Mouse (Mus musculus): ENCODE data around the gene Pdk2. TPM values are rescaled to one million over a fixed set of nuclear protein-coding genes. Genes with fewer than 3 reads are reported as not detected.

Pdk2 gene
- 10.0 and 11.0 TPM in 2 replicates for polyA plus RNA-seq (2016; fragmentation: Nextera tagmentation; extraction: Ambion mirVana)

- ATAC-seq = peak; percentile 97
- Histone ChIP-seq H3K4me1 (peaks cover 34% of the 10 kb centered on the region), H3K4me3 (peak within 1 kb of the TSS; percentile 75), H3K27ac (peak within 1 kb of the TSS; percentile 74), H3K36me3 (no peaks in the 10 kb centered on the region; the same call in 1 of the 2 replicates), H3K9me3 (replicated peaks) (no peaks in the 10 kb centered on the region), H3K27me3 (replicated peaks) (peaks cover 24% of the 10 kb centered on the region), H3K4me2 (peak within 1 kb of the TSS; percentile 96), H3K9ac (peak within 1 kb of the TSS; percentile 84)
- WGBS (ENCODE audit: insufficient replicate concordance) = under 1% methylated on average over 41 of the region's 41 CpGs
These were observed at the start of gene Pdk2 for GRCm38 (mm10) chr11:95041139-95041609. Gene Pdk2 (minus strand): TSS chr11:95041354.

- H3K9me3 ChIP-seq (replicated peaks) = no peaks in the 10 kb centered on the region
- no peak overlapping the region for H3K4me3 ChIP-seq
- H3K9ac ChIP-seq = no peak overlapping the region
- H3K4me1 ChIP-seq = peaks cover 14% of the 10 kb centered on the region
- peaks cover 32% of the 10 kb centered on the region for H3K27me3 ChIP-seq (replicated peaks)
- no peaks in the 10 kb centered on the region for H3K36me3 ChIP-seq
- no peak overlapping the region for H3K4me2 ChIP-seq
- 53% methylated on average over 16 of the region's 16 CpGs for WGBS (ENCODE audit: insufficient replicate concordance)
- no peak overlapping the region for H3K27ac ChIP-seq
- ATAC-seq = no peak
These were observed 48.0 kb upstream of the Pdk2 start for GRCm38 (mm10) chr11:95088857-95089779.

- no peaks in the 10 kb centered on the region for H3K9me3 ChIP-seq (replicated peaks)
- no peak overlapping the region for H3K9ac ChIP-seq
- WGBS (ENCODE audit: insufficient replicate concordance) = 37% methylated on average over 7 of the region's 7 CpGs
- no peak overlapping the region for H3K27ac ChIP-seq
- no peak for ATAC-seq
- peaks cover 16% of the 10 kb centered on the region for H3K4me1 ChIP-seq
- H3K27me3 ChIP-seq (replicated peaks) = peaks cover 38% of the 10 kb centered on the region
- H3K36me3 ChIP-seq = no peaks in the 10 kb centered on the region
- H3K4me2 ChIP-seq = no peak overlapping the region
- no peak overlapping the region for H3K4me3 ChIP-seq
These were observed 47.1 kb upstream of the Pdk2 start for GRCm38 (mm10) chr11:95088286-95088685.

- peaks cover 46% of the 10 kb centered on the region for H3K27me3 ChIP-seq (replicated peaks)
- ATAC-seq = no peak
- no peak overlapping the region for H3K27ac ChIP-seq
- no peak overlapping the region for H3K9ac ChIP-seq
- 49% methylated on average over 17 of the region's 17 CpGs for WGBS (ENCODE audit: insufficient replicate concordance)
- no peaks in the 10 kb centered on the region for H3K36me3 ChIP-seq
- no peak overlapping the region for H3K4me2 ChIP-seq
- H3K4me1 ChIP-seq = peaks cover 16% of the 10 kb centered on the region
- no peaks in the 10 kb centered on the region for H3K9me3 ChIP-seq (replicated peaks)
- H3K4me3 ChIP-seq = no peak overlapping the region
These were observed 46.4 kb upstream of the Pdk2 start for GRCm38 (mm10) chr11:95087301-95088228.

GRCm38 (mm10) chr11:95086229-95086628 lies 45.1 kb upstream of the Pdk2 start:
- no peak overlapping the region for H3K27ac ChIP-seq
- no peak overlapping the region for H3K9ac ChIP-seq
- H3K4me3 ChIP-seq = no peak overlapping the region
- no peak for ATAC-seq
- H3K4me1 ChIP-seq = peaks cover 16% of the 10 kb centered on the region
- H3K4me2 ChIP-seq = no peak overlapping the region
- WGBS (ENCODE audit: insufficient replicate concordance) = 37% methylated on average over 5 of the region's 5 CpGs
- H3K36me3 ChIP-seq = no peaks in the 10 kb centered on the region
- H3K27me3 ChIP-seq (replicated peaks) = peaks cover 52% of the 10 kb centered on the region
- H3K9me3 ChIP-seq (replicated peaks) = no peaks in the 10 kb centered on the region

- peaks cover 55% of the 10 kb centered on the region for H3K27me3 ChIP-seq (replicated peaks)
- ATAC-seq = no peak
- no peak overlapping the region for H3K9ac ChIP-seq
- WGBS (ENCODE audit: insufficient replicate concordance) = 12% methylated on average over 5 of the region's 5 CpGs
- no peak overlapping the region for H3K27ac ChIP-seq
- H3K4me3 ChIP-seq = no peak overlapping the region
- no peaks in the 10 kb centered on the region for H3K9me3 ChIP-seq (replicated peaks)
- H3K4me2 ChIP-seq = no peak overlapping the region
- H3K4me1 ChIP-seq = peaks cover 16% of the 10 kb centered on the region
- no peaks in the 10 kb centered on the region for H3K36me3 ChIP-seq
These were observed 44.6 kb upstream of the Pdk2 start for GRCm38 (mm10) chr11:95085710-95086109.

GRCm38 (mm10) chr11:95084811-95085382 lies 43.7 kb upstream of the Pdk2 start:
- Histone ChIP-seq H3K4me3 (no peak overlapping the region), H3K27ac (no peak overlapping the region), H3K9ac (no peak overlapping the region), H3K36me3 (no peaks in the 10 kb centered on the region), H3K4me1 (peaks cover 16% of the 10 kb centered on the region), H3K9me3 (replicated peaks) (no peaks in the 10 kb centered on the region), H3K4me2 (no peak overlapping the region), H3K27me3 (replicated peaks) (peaks cover 63% of the 10 kb centered on the region)
- WGBS (ENCODE audit: insufficient replicate concordance) = 33% methylated on average over 5 of the region's 5 CpGs
- ATAC-seq = no peak

GRCm38 (mm10) chr11:95084175-95084574 lies 43.0 kb upstream of the Pdk2 start:
- Histone ChIP-seq H3K4me3 (no peak overlapping the region), H3K36me3 (no peaks in the 10 kb centered on the region), H3K9ac (no peak overlapping the region), H3K27me3 (replicated peaks) (peaks cover 67% of the 10 kb centered on the region), H3K9me3 (replicated peaks) (no peaks in the 10 kb centered on the region), H3K4me2 (no peak overlapping the region), H3K27ac (no peak overlapping the region), H3K4me1 (peaks cover 22% of the 10 kb centered on the region)
- WGBS (ENCODE audit: insufficient replicate concordance) = 28% methylated on average over 4 of the region's 4 CpGs
- ATAC-seq = no peak

GRCm38 (mm10) chr11:95082896-95083295 lies 41.7 kb upstream of the Pdk2 start:
- peaks cover 32% of the 10 kb centered on the region for H3K4me1 ChIP-seq

GRCm38 (mm10) chr11:95080783-95081182 lies 39.6 kb upstream of the Pdk2 start:
- no peaks in the 10 kb centered on the region for H3K36me3 ChIP-seq
- no peaks in the 10 kb centered on the region for H3K9me3 ChIP-seq (replicated peaks)
- 80% methylated on average over 6 of the region's 6 CpGs for WGBS (ENCODE audit: insufficient replicate concordance)
- no peak overlapping the region for H3K27ac ChIP-seq
- H3K4me1 ChIP-seq = peaks cover 36% of the 10 kb centered on the region
- H3K27me3 ChIP-seq (replicated peaks) = peaks cover 81% of the 10 kb centered on the region
- H3K4me3 ChIP-seq = no peak overlapping the region
- H3K9ac ChIP-seq = no peak overlapping the region
- no peak overlapping the region for H3K4me2 ChIP-seq
- no peak for ATAC-seq

More at GRCm38 (mm10) chr11:95082896-95083295, 41.7 kb upstream of the Pdk2 start:
- Histone ChIP-seq H3K9ac (no peak overlapping the region), H3K4me2 (no peak overlapping the region), H3K36me3 (no peaks in the 10 kb centered on the region), H3K27me3 (replicated peaks) (peaks cover 72% of the 10 kb centered on the region), H3K27ac (no peak overlapping the region), H3K9me3 (replicated peaks) (no peaks in the 10 kb centered on the region), H3K4me3 (no peak overlapping the region)
- whole genome bisulfite sequencing (ENCODE audit: insufficient replicate concordance) = 62% methylated on average over 7 of the region's 7 CpGs
- no peak for ATAC-seq

- H3K9me3 ChIP-seq (replicated peaks) = no peaks in the 10 kb centered on the region
- peaks cover 95% of the 10 kb centered on the region for H3K27me3 ChIP-seq (replicated peaks)
- no peak overlapping the region for H3K4me2 ChIP-seq
- H3K4me1 ChIP-seq = peaks cover 31% of the 10 kb centered on the region; the same call in 1 of the 2 replicates
- no peak for ATAC-seq
- H3K36me3 ChIP-seq = no peaks in the 10 kb centered on the region
- no peak overlapping the region for H3K27ac ChIP-seq
- H3K9ac ChIP-seq = no peak overlapping the region
- no peak overlapping the region for H3K4me3 ChIP-seq
- 36% methylated on average over 6 of the region's 6 CpGs for WGBS (ENCODE audit: insufficient replicate concordance)
These were observed 38.2 kb upstream of the Pdk2 start for GRCm38 (mm10) chr11:95079256-95079875.
